Mouse (Mus musculus): ENCODE results near the gene Tbc1d30.
"Not testable (repeated sequence)": the region's sequence is repeated elsewhere in the genome, so short reads cannot be mapped to it uniquely, and the experiment has no call there.

The Tbc1d30 gene

GRCm38 (mm10) chr10:121364801-121365564, 13.9 kb upstream of the Tbc1d30 start, which contains the start of gene Gns:
Gene Gns, plus strand, starts transcription at chr10:121365090.
- peak; percentile 92 to 97 for DNase-seq

- DNase-seq = peak; percentile 20 to 28
Measured at GRCm38 (mm10) chr10:121364306-121364705, 13.2 kb upstream of the Tbc1d30 start.

- no peak for DNase-seq
Measured at GRCm38 (mm10) chr10:121363201-121363600, 12.1 kb upstream of the Tbc1d30 start.

GRCm38 (mm10) chr10:121360358-121360757, 9.3 kb upstream of the Tbc1d30 start:
- no peak for DNase-seq

GRCm38 (mm10) chr10:121351692-121352290, 713 bp upstream of the Tbc1d30 start:
- no peak for DNase-seq

- peak; percentile 25 to 33 for DNase-seq
Measured at GRCm38 (mm10) chr10:121350357-121351065, 567 bp downstream of the Tbc1d30 start.

GRCm38 (mm10) chr10:121349244-121349643, 1.8 kb downstream of the Tbc1d30 start:
- no peak for DNase-seq

GRCm38 (mm10) chr10:121343867-121344266, 7.2 kb downstream of the Tbc1d30 start:
- DNase-seq = no peak

GRCm38 (mm10) chr10:121342260-121342659, 8.8 kb downstream of the Tbc1d30 start:
- no peak for DNase-seq

- DNase-seq = no peak
Measured at GRCm38 (mm10) chr10:121340754-121341593, 10.1 kb downstream of the Tbc1d30 start.

GRCm38 (mm10) chr10:121336536-121336935, 14.5 kb downstream of the Tbc1d30 start:
- not testable (repeated sequence) for DNase-seq

GRCm38 (mm10) chr10:121334576-121334975, 16.5 kb downstream of the Tbc1d30 start:
- peak; percentile 66 to 83 for DNase-seq

GRCm38 (mm10) chr10:121330940-121331339, 20.1 kb downstream of the Tbc1d30 start:
- DNase-seq = peak; percentile 77 to 88

GRCm38 (mm10) chr10:121329586-121329985, 21.5 kb downstream of the Tbc1d30 start:
- no peak for DNase-seq

- no peak for DNase-seq
Measured at GRCm38 (mm10) chr10:121326167-121326566, 24.9 kb downstream of the Tbc1d30 start.

GRCm38 (mm10) chr10:121323493-121323892, 27.6 kb downstream of the Tbc1d30 start:
- peak; percentile 32 to 74 for DNase-seq

- no peak for DNase-seq
Measured at GRCm38 (mm10) chr10:121318397-121318950, 32.6 kb downstream of the Tbc1d30 start.

GRCm38 (mm10) chr10:121316361-121316760, 34.7 kb downstream of the Tbc1d30 start:
- DNase-seq = no peak

- DNase-seq = no peak
Measured at GRCm38 (mm10) chr10:121315321-121316283, 35.5 kb downstream of the Tbc1d30 start.

- no peak for DNase-seq
Measured at GRCm38 (mm10) chr10:121314186-121314585, 36.9 kb downstream of the Tbc1d30 start.

- no peak for DNase-seq
Measured at GRCm38 (mm10) chr10:121313049-121313448, 38.0 kb downstream of the Tbc1d30 start.
